Comparison of ENCODE assay signal across 9 mouse cellular contexts in the genomic region with DNA sequence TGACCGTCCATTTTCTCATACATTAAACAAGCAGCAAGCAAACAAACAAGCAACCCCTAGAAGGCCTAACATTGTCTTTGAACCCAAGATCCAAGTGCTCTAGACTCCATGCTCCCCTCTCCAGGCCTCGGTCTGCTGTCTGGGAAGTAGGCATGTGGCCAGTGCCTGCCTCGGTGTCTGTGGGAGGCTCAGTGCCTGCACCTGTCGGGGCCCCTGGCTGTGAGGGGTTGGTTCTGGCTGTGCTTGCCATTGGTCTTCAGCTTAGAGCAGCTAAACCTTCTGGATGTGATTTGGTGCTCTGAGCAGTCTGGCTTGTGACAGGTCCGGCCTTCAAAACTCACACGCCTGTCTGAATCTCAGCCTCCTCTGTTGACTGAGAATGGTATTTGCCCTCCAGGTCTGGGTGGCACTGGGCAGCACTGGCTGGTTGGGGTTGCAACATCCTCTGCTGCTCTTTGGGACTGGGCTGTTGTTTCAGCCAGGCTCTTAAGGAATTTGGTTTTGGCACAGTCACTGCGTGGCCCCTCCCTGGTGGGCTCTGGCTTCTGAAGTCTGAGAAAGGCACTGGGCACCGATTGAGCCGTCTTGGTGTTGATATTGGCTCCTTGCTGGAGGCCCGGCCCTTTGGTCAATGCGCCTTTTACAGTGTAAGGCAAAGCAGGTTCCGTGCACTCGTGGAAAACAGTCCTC. TPM values are rescaled to one million over a fixed set of nuclear protein-coding genes. Genes with fewer than 3 reads are reported as not detected.
DNase-seq lines count a peak whose midpoint lies in the region; ATAC-seq lines count a peak whose summit lies in the region.
"Had no signal": no experiment of that assay in that cellular context is flagged by ENCODE, and none has a peak within 500 bp of the region (broad histone marks: within the 10 kb centered on the region; RNA-seq: fewer than 3 reads in every experiment).

No protein-coding gene starts in this region.

- H3K27ac ChIP-seq in hindbrain, embryonic 12.5 days, result peak overlapping the region; percentile 3; the same call in 1 of the 2 replicates
- H3K27ac ChIP-seq in liver, embryonic 11.5 days (ENCODE audit: low read depth, low read length), result peak overlapping the region; percentile 52
- H3K27ac ChIP-seq: macrophage had no signal

- no peaks in the 10 kb centered on the region for H3K27me3 ChIP-seq in hindbrain, embryonic 12.5 days
- no peaks in the 10 kb centered on the region for H3K27me3 ChIP-seq in liver, embryonic 11.5 days (replicated peaks; ENCODE audit: control insufficient read depth, insufficient read depth, low read length)

- no peak for ATAC-seq in hindbrain, embryonic 12.5 days (ENCODE audit: low FRiP score)
- 0 out of 2 replicates have a peak, but pooled peaks have one; percentile 9 for ATAC-seq in liver, embryonic 11.5 days (replicated peaks; ENCODE audit: low FRiP score)

- H3K36me3 ChIP-seq in hindbrain, embryonic 12.5 days, result no peaks in the 10 kb centered on the region
- H3K36me3 ChIP-seq in liver, embryonic 11.5 days (ENCODE audit: control insufficient read depth, insufficient read depth, low read length), result no peaks in the 10 kb centered on the region

- H3K4me3 ChIP-seq in hindbrain, embryonic 12.5 days, result no peak overlapping the region
- H3K4me3 ChIP-seq in liver, embryonic 11.5 days (ENCODE audit: low read depth, low read length), result no peak overlapping the region

- H3K4me1 ChIP-seq in hindbrain, embryonic 12.5 days, result peaks cover 39% of the 10 kb centered on the region
- H3K4me1 ChIP-seq in liver, embryonic 11.5 days (replicated peaks; ENCODE audit: control insufficient read depth, insufficient read depth, low read length), result peaks cover 39% of the 10 kb centered on the region

- no peaks in the 10 kb centered on the region for H3K9me3 ChIP-seq in hindbrain, embryonic 12.5 days (replicated peaks)
- H3K9me3 ChIP-seq in liver, embryonic 11.5 days (ENCODE audit: control insufficient read depth, low read length), result no peaks in the 10 kb centered on the region

- peak; percentile 39 to 41 for DNase-seq in cerebellum, postnatal 10 days
- no peak for DNase-seq in cerebellum, adult 11 months
- DNase-seq in 3T3-L1 (ENCODE audit: low read depth, low spot score), result peak; percentile 74
- DNase-seq in liver, embryonic 11.5 days (ENCODE audit: low spot score), result no peak
- DNase-seq in left cerebral cortex, adult 8-10 months (ENCODE audit: low spot score in 2 of 2), result no peak
- DNase-seq in frontal cortex, postnatal 10 days (ENCODE audit: low spot score in 2 of 2), result no peak
- no peak for DNase-seq in gastrocnemius, adult 18-20 months (ENCODE audit: low spot score)

- WGBS in hindbrain, embryonic 12.5 days, result 75% methylated on average over 13 of the region's 13 CpGs
- WGBS in liver, embryonic 11.5 days, result 64% methylated on average over 13 of the region's 13 CpGs

- H3K4me2 ChIP-seq in hindbrain, embryonic 12.5 days (replicated peaks), result no peak overlapping the region
- H3K4me2 ChIP-seq in liver, embryonic 11.5 days, result no peak overlapping the region

- H3K9ac ChIP-seq in hindbrain, embryonic 12.5 days, result no peak overlapping the region
- no peak overlapping the region for H3K9ac ChIP-seq in liver, embryonic 11.5 days (ENCODE audit: low read depth, low read length)

RNA-seq across cellular contexts. Expression of a gene that starts 19.4 kb away (rescaled TPM):
- polyA plus RNA-seq in hindbrain, embryonic 12.5 days (2016; fragmentation: Nextera tagmentation; extraction: Ambion mirVana), result 2.5 and 3.3 TPM in 2 replicates
- polyA plus RNA-seq in liver, embryonic 11.5 days (2014; fragmentation: Nextera tagmentation; extraction: Ambion mirVana), result 4.8 and 5.8 TPM in 2 replicates
- total RNA-seq in left cerebral cortex, adult 8-10 months (2022), result 1 to 10 TPM; 7.4 to 9.9 (median 9.3) TPM
- total RNA-seq in gastrocnemius, adult 18-20 months (2021), result 1 to 10 TPM; 2.2 to 4.4 TPM

RNA-seq across cellular contexts. Expression of a gene that starts 20.7 kb away (rescaled TPM):
- polyA plus RNA-seq in hindbrain, embryonic 12.5 days (2016; fragmentation: Nextera tagmentation; extraction: Ambion mirVana), result not detected in 2 replicates
- 0.25 and 0.49 TPM in 2 replicates for polyA plus RNA-seq in liver, embryonic 11.5 days (2014; fragmentation: Nextera tagmentation; extraction: Ambion mirVana)
- total RNA-seq in left cerebral cortex, adult 8-10 months (2022), result 1 to 10 TPM; 1.2 to 1.8 (median 1.4) TPM
- 1 to 10 TPM; 1.8 to 2.6 TPM for total RNA-seq in gastrocnemius, adult 18-20 months (2021)
- polyA plus RNA-seq: macrophage had no signal

Comparison
In these comparisons a context has a peak if more than half of its experiments do, and no peak if none do; other contexts are left out.
1. DNase-seq: peak in cerebellum, postnatal 10 days (2 of 2) and 3T3-L1 (single experiment); none in cerebellum, adult 11 months (single experiment), liver, embryonic 11.5 days (single experiment), left cerebral cortex, adult 8-10 months (0 of 2), frontal cortex, postnatal 10 days (0 of 2) and gastrocnemius, adult 18-20 months (single experiment).